ENCODE assay signal across 8 mouse cellular contexts in the genomic region with DNA sequence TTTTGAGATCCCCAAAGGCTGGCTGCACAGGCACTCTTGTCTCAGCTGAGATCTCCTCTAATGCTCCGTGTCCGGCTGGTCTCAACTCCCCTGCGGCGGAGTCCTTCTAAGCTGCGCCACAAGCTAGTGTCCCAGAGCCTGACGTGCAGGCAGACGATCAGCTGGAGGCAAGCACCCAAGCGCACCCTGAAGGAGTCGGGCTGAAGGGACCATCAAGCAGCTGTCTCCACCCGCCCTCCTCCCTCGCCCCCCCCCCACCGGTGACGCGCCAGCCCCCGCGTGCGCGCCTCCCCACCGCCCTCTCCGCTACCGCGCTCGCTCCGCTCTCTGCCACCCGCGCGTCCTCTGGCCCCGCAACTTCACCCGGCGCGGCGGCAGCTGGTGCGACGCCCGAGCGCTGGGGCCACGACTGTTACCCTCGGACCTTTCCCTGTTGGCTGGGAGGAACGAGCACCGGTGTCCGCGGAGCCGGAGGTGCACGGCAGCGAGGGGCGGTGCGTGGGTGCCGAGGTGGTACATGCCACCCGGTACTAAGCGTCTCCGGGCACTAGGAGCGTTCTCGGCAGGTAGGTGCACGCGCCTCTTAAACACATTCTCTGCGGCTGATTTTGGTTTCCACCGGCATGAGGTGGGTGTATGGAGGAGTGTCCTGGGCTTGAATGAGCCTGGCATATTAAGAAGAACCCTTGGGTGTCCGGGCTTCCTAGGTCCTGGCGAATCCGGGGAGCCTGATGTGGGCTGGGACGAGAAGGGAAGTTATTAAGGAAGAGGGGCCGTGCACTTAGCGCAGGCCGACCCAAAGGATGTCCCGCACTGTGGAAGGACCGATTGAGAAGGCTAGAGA. TPM values are rescaled to one million over a fixed set of nuclear protein-coding genes. Genes with fewer than 3 reads are reported as not detected.
DNase-seq lines count a peak whose midpoint lies in the region; ATAC-seq and TF ChIP-seq lines count a peak whose summit lies in the region.

No protein-coding gene starts in this region.

- intact Hi-C loops in heart, postnatal 14 days (cut with DNase I) = no loop called here
- intact Hi-C loops in left cerebral cortex, adult 2 months (cut with DNase I) = loop anchor here (2.0 kb wide), 1 partner anchor 62 kb away; no protein-coding TSS in a partner anchor

- H3K4me3 ChIP-seq in embryonic facial prominence, embryonic 15.5 days (replicated peaks) = peak overlapping the region; percentile 69
- peak overlapping the region; percentile 93 for H3K4me3 ChIP-seq in left cerebral cortex, adult 2 months
- H3K4me3 ChIP-seq in midbrain, embryonic 10.5 days = peak overlapping the region; percentile 74
- H3K4me3 ChIP-seq in spleen, adult 2 months (ENCODE audit: extremely low read depth, insufficient read depth, insufficient read length) = peak overlapping the region; percentile 70

- peak overlapping the region; percentile 35 for H3K9ac ChIP-seq in embryonic facial prominence, embryonic 15.5 days

- TF ChIP-seq POLR2A in spleen, adult 2 months (IDR thresholded peaks at IDR 0.05; ENCODE audit: low read depth, low read length) = peak; percentile 12; the same call in 1 of the 2 replicates

- peaks cover 26% of the 10 kb centered on the region for H3K4me1 ChIP-seq in embryonic facial prominence, embryonic 15.5 days
- H3K4me1 ChIP-seq in midbrain, embryonic 10.5 days = peaks cover 48% of the 10 kb centered on the region
- peaks cover 44% of the 10 kb centered on the region for H3K4me1 ChIP-seq in spleen, adult 2 months (ENCODE audit: control insufficient read depth, insufficient read depth, insufficient read length)

- no peaks in the 10 kb centered on the region for H3K36me3 ChIP-seq in embryonic facial prominence, embryonic 15.5 days
- no peaks in the 10 kb centered on the region for H3K36me3 ChIP-seq in midbrain, embryonic 10.5 days
- H3K36me3 ChIP-seq in spleen, adult 2 months (ENCODE audit: control insufficient read depth, insufficient read depth, low read length) = no peaks in the 10 kb centered on the region; the same call in 1 of the 2 replicates

- no peak overlapping the region; the same call in 1 of the 2 replicates for H3K27ac ChIP-seq in embryonic facial prominence, embryonic 15.5 days (replicated peaks)
- peak overlapping the region; percentile 97 for H3K27ac ChIP-seq in left cerebral cortex, adult 2 months
- H3K27ac ChIP-seq in midbrain, embryonic 10.5 days (replicated peaks) = peak overlapping the region; percentile 78
- peak overlapping the region; percentile 98 for H3K27ac ChIP-seq in spleen, adult 2 months (ENCODE audit: insufficient read depth, low read length)

- peak; percentile 34 to 80 for DNase-seq in adrenal gland, adult (ENCODE audit: inconsistent age in 2 of 2, low spot score in 1 of 2)
- no peak for DNase-seq in adrenal gland, adult 8-10 months
- DNase-seq in Muller cell, postnatal 12 days (ENCODE audit: inconsistent ontology term) = peak; percentile 68
- DNase-seq in heart, postnatal 14 days = peak; percentile 46 to 52
- peak; percentile 62 to 65 for DNase-seq in left cerebral cortex, adult 2 months (ENCODE audit: extremely low spot score in 1 of 2, low spot score in 2 of 2)
- peak; percentile 55 for DNase-seq in midbrain, embryonic 10.5 days (ENCODE audit: low spot score)
- DNase-seq in spleen, adult 2 months (ENCODE audit: low read depth in 1 of 2, low spot score in 2 of 2) = peak in 1 of 2 experiments; percentile 59

- H3K9me3 ChIP-seq in embryonic facial prominence, embryonic 15.5 days (replicated peaks) = no peaks in the 10 kb centered on the region
- no peaks in the 10 kb centered on the region for H3K9me3 ChIP-seq in midbrain, embryonic 10.5 days (replicated peaks)

- peaks cover 17% of the 10 kb centered on the region for H3K27me3 ChIP-seq in embryonic facial prominence, embryonic 15.5 days
- peaks cover 60% of the 10 kb centered on the region for H3K27me3 ChIP-seq in midbrain, embryonic 10.5 days (ENCODE audit: low read depth, poor library complexity, severe bottlenecking)
- H3K27me3 ChIP-seq in spleen, adult 2 months (ENCODE audit: control insufficient read depth, insufficient read depth, low read length) = no peaks in the 10 kb centered on the region

- peak overlapping the region; percentile 99 for H3K4me2 ChIP-seq in embryonic facial prominence, embryonic 15.5 days (replicated peaks)

- peak; percentile 52 for ATAC-seq in embryonic facial prominence, embryonic 15.5 days (ENCODE audit: insufficient number of reproducible peaks, low FRiP score, low TSS enrichment, low read depth)

- WGBS in embryonic facial prominence, embryonic 15.5 days = under 1% methylated on average over 52 of the region's 66 CpGs
- under 1% methylated on average over 63 of the region's 66 CpGs for WGBS in midbrain, embryonic 10.5 days
- 1% methylated on average over 55 of the region's 66 CpGs for WGBS in spleen, adult 2 months

- TF ChIP-seq CTCF in left cerebral cortex, adult 2 months (IDR thresholded peaks at IDR 0.05) = no peak
- no peak for TF ChIP-seq CTCF in spleen, adult 2 months (IDR thresholded peaks at IDR 0.05; ENCODE audit: extremely low read depth, insufficient read depth, insufficient read length, insufficient replicate concordance)

RNA-seq across cellular contexts. Expression of a gene that starts 56.6 kb away (rescaled TPM):
- 1 to 10 TPM; 4.1 to 7.3 (median 5.4) TPM for total RNA-seq in adrenal gland, adult 8-10 months (2022)
- polyA plus RNA-seq in embryonic facial prominence, embryonic 15.5 days (2015; fragmentation: Nextera tagmentation; extraction: Ambion mirVana) = 6.3 and 6.4 TPM in 2 replicates
- 1 to 10 TPM; 8.9 to 9.2 TPM for total RNA-seq in heart, postnatal 14 days (2021)
- total RNA-seq in left cerebral cortex, adult 2 months (2021) = 10 to 100 TPM; 62.5 to 68.3 TPM
- polyA plus RNA-seq in midbrain, embryonic 10.5 days (2016; fragmentation: Nextera tagmentation; extraction: Ambion mirVana) = 3.5 and 6.6 TPM in 2 replicates
- polyA plus RNA-seq in spleen, adult 2 months (2012; rRNA removed) = 46.4 and 54.7 TPM in 2 replicates

Comparison
In these comparisons a context has a peak if more than half of its experiments do, and no peak if none do; other contexts are left out.
1. RNA of a gene that starts 56.6 kb away (total RNA-seq): 62.5 to 68.3 TPM in left cerebral cortex, adult 2 months; 8.9 to 9.2 TPM in heart, postnatal 14 days and 4.1 to 7.3 TPM in adrenal gland, adult 8-10 months; every median in the first group is over 4 times any median in the second.
2. Peak in every context shown above with its lines, with median percentiles within 50 percentile points of each other: H3K4me3 ChIP-seq.